Mouse (Mus musculus): ENCODE data around the gene Tcf12.

DNA sequence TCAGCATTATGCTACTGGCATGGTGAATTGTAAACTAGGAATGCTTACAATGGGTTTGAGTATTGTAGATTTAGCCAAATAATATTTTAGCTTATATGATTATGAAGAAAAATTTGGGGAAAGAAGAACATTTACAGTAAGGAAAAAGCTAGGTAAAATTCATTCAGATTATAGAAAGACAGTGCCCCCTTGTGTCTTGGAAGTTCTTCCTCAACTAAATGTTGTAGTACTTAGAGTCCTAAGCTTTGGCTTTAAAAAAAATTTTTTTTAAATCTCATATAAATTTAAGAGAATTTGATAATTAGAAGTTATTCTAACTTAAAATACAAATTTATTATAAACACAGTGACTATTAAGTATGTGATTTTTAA lies 151.7 kb downstream of the Tcf12 start:
- TF ChIP-seq CTCF (IDR thresholded peaks at IDR 0.05; ENCODE audit: extremely low read depth, insufficient read depth, insufficient read length, insufficient replicate concordance) (no peak), POLR2A (IDR thresholded peaks at IDR 0.05; ENCODE audit: low read depth, low read length) (no peak)

Measured in spleen, adult 2 months (tissue).